Mouse (Mus musculus): ENCODE data around the gene Hsph1. TPM values are rescaled to one million over a fixed set of nuclear protein-coding genes. Genes with fewer than 3 reads are reported as not detected.

Hsph1 gene
- polyA plus RNA-seq, 1 experiment from 2014 or later = 108 TPM

GRCm38 (mm10) chr5:149583507-149583906 lies 52.7 kb downstream of the Hsph1 start:
- Histone ChIP-seq H3K4me1 (no peaks in the 10 kb centered on the region), H3K27ac (no peak overlapping the region), H3K4me3 (no peak overlapping the region), H3K27me3 (0 out of 2 replicates have a peak, but pooled peaks cover 3% of the 10 kb centered on the region), H3K9me3 (replicated peaks) (no peaks in the 10 kb centered on the region), H3K4me2 (no peak overlapping the region), H3K36me3 (ENCODE audit: poor library complexity, severe bottlenecking) (no peaks in the 10 kb centered on the region), H3K9ac (no peak overlapping the region)
- ATAC-seq = no peak
- 26% methylated on average over 8 of the region's 8 CpGs for WGBS

DNA sequence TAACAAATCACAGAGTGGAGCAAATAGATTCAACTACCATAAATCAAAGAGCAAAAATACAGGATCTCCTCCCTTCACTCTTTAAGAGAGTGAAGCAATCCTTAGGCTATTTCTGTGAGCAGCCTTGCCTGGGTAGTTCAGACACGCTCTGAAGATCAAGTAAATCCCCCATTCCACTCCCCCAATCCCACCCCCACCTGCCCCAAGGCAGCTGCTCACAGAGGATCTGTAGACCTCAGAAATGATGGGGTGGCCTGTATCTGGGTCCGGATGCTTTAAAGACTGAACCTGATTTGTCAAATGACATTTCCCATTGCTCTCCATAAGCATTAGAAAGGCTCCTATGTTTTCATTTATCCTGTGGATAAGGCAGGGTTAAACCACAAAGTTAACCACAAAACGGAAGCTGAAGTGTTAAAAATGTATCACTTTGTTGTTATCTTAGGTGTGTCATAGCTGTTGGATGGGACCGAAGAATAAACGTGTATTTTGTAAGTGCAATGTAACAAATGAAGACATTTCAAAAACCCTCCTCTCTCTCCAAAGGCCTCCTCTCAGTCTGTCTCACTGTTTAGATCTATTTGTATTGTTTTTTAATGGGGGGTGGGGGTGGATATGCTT lies 53.4 kb downstream of the Hsph1 start:
- Histone ChIP-seq H3K27ac (no peak overlapping the region), H3K4me1 (peaks cover 3% of the 10 kb centered on the region), H3K4me2 (no peak overlapping the region), H3K36me3 (ENCODE audit: poor library complexity, severe bottlenecking) (no peaks in the 10 kb centered on the region), H3K4me3 (no peak overlapping the region), H3K9me3 (replicated peaks) (no peaks in the 10 kb centered on the region), H3K9ac (no peak overlapping the region), H3K27me3 (0 out of 2 replicates have a peak, but pooled peaks cover 3% of the 10 kb centered on the region)
- no peak for ATAC-seq
- WGBS = 79% methylated on average over 5 of the region's 5 CpGs

- peak; percentile 38; the same call in 1 of the 2 replicates for ATAC-seq
- 28% methylated on average over 10 of the region's 10 CpGs for WGBS
- Histone ChIP-seq H3K36me3 (ENCODE audit: poor library complexity, severe bottlenecking) (no peaks in the 10 kb centered on the region), H3K9me3 (replicated peaks) (no peaks in the 10 kb centered on the region), H3K4me1 (peaks cover 18% of the 10 kb centered on the region), H3K4me3 (no peak overlapping the region), H3K9ac (0 out of 2 replicates have a peak overlapping the region, but pooled peaks have one; percentile 1), H3K27ac (peak overlapping the region; percentile 21; the same call in 1 of the 2 replicates), H3K27me3 (0 out of 2 replicates have a peak, but pooled peaks cover 3% of the 10 kb centered on the region), H3K4me2 (no peak overlapping the region)
Observed at GRCm38 (mm10) chr5:149577449-149577848, 58.7 kb downstream of the Hsph1 start.

- 0 out of 2 replicates have a peak overlapping the region, but pooled peaks have one; percentile 1 for H3K9ac ChIP-seq
- peak overlapping the region; percentile 21; the same call in 1 of the 2 replicates for H3K27ac ChIP-seq
- peaks cover 18% of the 10 kb centered on the region for H3K4me1 ChIP-seq
- peak; percentile 62 for ATAC-seq
- no peaks in the 10 kb centered on the region for H3K36me3 ChIP-seq (ENCODE audit: poor library complexity, severe bottlenecking)
- H3K4me2 ChIP-seq = no peak overlapping the region
- 0 out of 2 replicates have a peak, but pooled peaks cover 3% of the 10 kb centered on the region for H3K27me3 ChIP-seq
- H3K4me3 ChIP-seq = no peak overlapping the region
- H3K9me3 ChIP-seq (replicated peaks) = no peaks in the 10 kb centered on the region
- WGBS = 38% methylated on average over 10 of the region's 10 CpGs
Observed at GRCm38 (mm10) chr5:149576977-149577376, 59.2 kb downstream of the Hsph1 start.

GRCm38 (mm10) chr5:149568993-149569392 lies 67.2 kb downstream of the Hsph1 start:
- H3K4me1 ChIP-seq = peaks cover 19% of the 10 kb centered on the region
- WGBS = 87% methylated on average over 13 of the region's 13 CpGs
- no peak overlapping the region for H3K27ac ChIP-seq
- H3K4me3 ChIP-seq = no peak overlapping the region
- no peaks in the 10 kb centered on the region for H3K9me3 ChIP-seq (replicated peaks)
- no peak for ATAC-seq
- H3K27me3 ChIP-seq = no peaks in the 10 kb centered on the region
- no peak overlapping the region for H3K9ac ChIP-seq
- no peaks in the 10 kb centered on the region for H3K36me3 ChIP-seq (ENCODE audit: poor library complexity, severe bottlenecking)
- H3K4me2 ChIP-seq = no peak overlapping the region

- H3K27ac ChIP-seq = no peak overlapping the region
- H3K9me3 ChIP-seq (replicated peaks) = no peaks in the 10 kb centered on the region
- WGBS = 63% methylated on average over 5 of the region's 5 CpGs
- peak; percentile 48; the same call in 1 of the 2 replicates for ATAC-seq
- H3K4me1 ChIP-seq = peaks cover 24% of the 10 kb centered on the region
- no peak overlapping the region for H3K4me2 ChIP-seq
- H3K36me3 ChIP-seq (ENCODE audit: poor library complexity, severe bottlenecking) = no peaks in the 10 kb centered on the region
- H3K27me3 ChIP-seq = no peaks in the 10 kb centered on the region
- H3K4me3 ChIP-seq = no peak overlapping the region
- no peak overlapping the region; the same call in 1 of the 2 replicates for H3K9ac ChIP-seq
Observed at GRCm38 (mm10) chr5:149566957-149567356, 69.2 kb downstream of the Hsph1 start.

DNA sequence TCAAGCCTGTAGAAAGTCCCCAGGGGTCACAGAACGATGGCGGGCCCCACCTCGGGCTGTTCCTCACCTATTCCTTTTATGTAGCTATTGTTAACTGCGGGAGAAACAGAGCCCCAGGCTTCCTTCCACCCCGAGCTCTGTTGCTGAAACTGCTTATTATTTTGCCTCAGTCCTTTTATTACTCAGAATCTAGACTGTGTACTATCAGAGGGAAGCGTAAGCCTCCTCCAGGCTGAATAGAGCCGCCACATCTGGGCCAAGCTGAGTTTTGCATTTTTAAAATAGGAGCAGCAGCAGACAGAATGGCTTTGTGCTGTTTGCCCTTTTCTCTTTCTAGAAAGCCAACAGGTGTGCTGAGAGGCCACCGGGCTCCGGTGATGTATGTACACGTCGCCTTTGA lies 70.2 kb downstream of the Hsph1 start:
- H3K9me3 ChIP-seq (replicated peaks) = no peaks in the 10 kb centered on the region
- no peak overlapping the region for H3K9ac ChIP-seq
- no peaks in the 10 kb centered on the region for H3K36me3 ChIP-seq (ENCODE audit: poor library complexity, severe bottlenecking)
- peaks cover 30% of the 10 kb centered on the region for H3K4me1 ChIP-seq
- peak; percentile 29 for ATAC-seq
- H3K27ac ChIP-seq = no peak overlapping the region
- H3K27me3 ChIP-seq = no peaks in the 10 kb centered on the region
- 27% methylated on average over 11 of the region's 11 CpGs for whole genome bisulfite sequencing
- H3K4me3 ChIP-seq = no peak overlapping the region
- no peak overlapping the region for H3K4me2 ChIP-seq

Other genes with a start within 250 kb of the Hsph1 start
- 1.1 and 1.2 TPM in 2 replicates for gene Medag, start 224.6 kb downstream of the Hsph1 start, polyA plus RNA-seq (2015; fragmentation: Nextera tagmentation; extraction: Ambion mirVana)
- 2.2 and 3.1 TPM in 2 replicates for gene Tex26, start 196.7 kb downstream of the Hsph1 start, polyA plus RNA-seq (2015; fragmentation: Nextera tagmentation; extraction: Ambion mirVana)
- 0.41 and 0.68 TPM in 2 replicates for gene Wdr95, start 107.7 kb downstream of the Hsph1 start, polyA plus RNA-seq (2015; fragmentation: Nextera tagmentation; extraction: Ambion mirVana)
- gene B3glct, start 41.9 kb upstream of the Hsph1 start, polyA plus RNA-seq (2015; fragmentation: Nextera tagmentation; extraction: Ambion mirVana) = 12.4 and 12.8 TPM in 2 replicates

Data from forebrain, embryonic 13.5 days (tissue).